Mouse (Mus musculus) G1E (cell line): ENCODE measurements around the gene Hoxc10.

ENCODE experiments used
- CTCF ChIP-seq: IDR thresholded peaks from 2 replicates; pipeline ENCODE4 v1.5.1; 2012; ENCODE audit warnings: low read depth, low read length, inconsistent platforms, mixed read lengths
- GATA1 ChIP-seq: IDR thresholded peaks from 2 replicates; pipeline ENCODE4 v1.6.1; 2012; ENCODE audit warnings: borderline replicate concordance, low read length, inconsistent platforms, mixed read lengths
- GATA2 ChIP-seq: IDR thresholded peaks from 2 replicates; pipeline ENCODE4 v1.6.1; 2012; ENCODE audit warnings: low read depth, low read length, inconsistent platforms, borderline replicate concordance
- POLR2AphosphoS5 ChIP-seq: IDR thresholded peaks from 2 replicates; pipeline ENCODE4 v1.6.1; 2012; ENCODE audit warnings: low read depth, low read length, inconsistent platforms; ENCODE audit not compliant: insufficient replicate concordance
- TAL1 ChIP-seq: conservative IDR thresholded peaks from 2 replicates; pipeline ENCODE4 v1.6.1; 2012; ENCODE audit warnings: low read depth, low read length, inconsistent platforms, mixed read lengths

DNA sequence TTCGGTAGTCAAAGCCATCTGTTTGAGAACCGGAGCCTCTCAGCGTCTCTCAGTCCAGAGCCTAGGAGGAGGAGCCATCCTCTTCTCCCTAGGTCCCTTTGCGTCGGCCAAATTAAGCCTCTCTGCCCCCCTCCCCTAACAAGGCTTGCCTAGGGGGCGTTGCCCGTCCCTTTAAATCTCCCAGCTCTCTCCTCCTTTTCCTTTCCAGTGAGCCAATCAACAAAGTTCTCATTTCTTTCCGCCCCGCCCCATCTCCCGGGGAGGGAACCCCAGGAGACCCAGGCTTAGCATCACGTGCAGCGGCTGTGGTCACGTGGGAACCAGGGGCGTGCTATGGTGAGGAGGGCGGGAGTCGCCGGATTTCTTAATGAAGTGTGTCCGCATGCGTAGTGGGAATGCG lies 46.0 kb upstream of the Hoxc10 start:
- no peak for TF ChIP-seq CTCF
- TF ChIP-seq TAL1, result no peak
- TF ChIP-seq GATA1, result no peak
- TF ChIP-seq POLR2AphosphoS5, result no peak
- TF ChIP-seq GATA2, result no peak
